Mouse (Mus musculus): ENCODE data around the gene 4931423N10Rik. TPM values are rescaled to one million over a fixed set of nuclear protein-coding genes. Genes with fewer than 3 reads are reported as not detected.

The 4931423N10Rik gene
- polyA plus RNA-seq, 1 experiment from 2014 or later = not detected

Other genes with a start within 250 kb of the 4931423N10Rik start
- gene Abi1, start 167.2 kb upstream of the 4931423N10Rik start, polyA plus RNA-seq (2016; fragmentation: Nextera tagmentation; extraction: Ambion mirVana) = 37.0 and 40.6 TPM in 2 replicates
- gene Acbd5, start 139.3 kb upstream of the 4931423N10Rik start, polyA plus RNA-seq (2016; fragmentation: Nextera tagmentation; extraction: Ambion mirVana) = 34.1 and 38.3 TPM in 2 replicates
- 13.7 and 15.5 TPM in 2 replicates for gene Mastl, start 51.5 kb upstream of the 4931423N10Rik start, polyA plus RNA-seq (2016; fragmentation: Nextera tagmentation; extraction: Ambion mirVana)
- gene Yme1l1, start 51.1 kb upstream of the 4931423N10Rik start, polyA plus RNA-seq (2016; fragmentation: Nextera tagmentation; extraction: Ambion mirVana) = 90.2 and 96.7 TPM in 2 replicates
- not detected in 2 replicates for gene Nxph2, start 113.8 kb downstream of the 4931423N10Rik start, polyA plus RNA-seq (2016; fragmentation: Nextera tagmentation; extraction: Ambion mirVana)